In genomic region chr4:145836863-145837440, GRCm38 (mm10) we compare ENCODE assay signal across 7 mouse cellular contexts. TPM values are rescaled to one million over a fixed set of nuclear protein-coding genes. Genes with fewer than 3 reads are reported as not detected.
DNase-seq lines count a peak whose midpoint lies in the region; ATAC-seq lines count a peak whose summit lies in the region.
"Not testable (repeated sequence)": the region's sequence is repeated elsewhere in the genome, so short reads cannot be mapped to it uniquely, and the experiment has no call there.

No protein-coding gene starts in this region.

- not testable (repeated sequence) for H3K4me2 ChIP-seq in heart, embryonic 12.5 days; intestine, embryonic 16.5 days (ENCODE audit: low read depth, low read length); midbrain, embryonic 13.5 days (replicated peaks); stomach, embryonic 14.5 days (replicated peaks; ENCODE audit: low read depth, low read length)

- not testable (repeated sequence) for H3K4me3 ChIP-seq in forebrain, embryonic 10.5 days; heart, embryonic 12.5 days; intestine, embryonic 16.5 days (ENCODE audit: low read length); midbrain, embryonic 13.5 days (replicated peaks); stomach, embryonic 14.5 days (ENCODE audit: low read depth, low read length)

- H3K27me3 ChIP-seq in forebrain, embryonic 10.5 days (ENCODE audit: poor library complexity, severe bottlenecking); heart, embryonic 12.5 days (replicated peaks); intestine, embryonic 16.5 days (replicated peaks; ENCODE audit: control insufficient read depth, insufficient read depth, low read length); midbrain, embryonic 13.5 days; stomach, embryonic 14.5 days (ENCODE audit: control insufficient read depth, insufficient read depth, low read length): not testable (repeated sequence)

- not testable (repeated sequence) for H3K27ac ChIP-seq in forebrain, embryonic 10.5 days; heart, embryonic 12.5 days (ENCODE audit: poor library complexity, severe bottlenecking); intestine, embryonic 16.5 days (ENCODE audit: low read length); midbrain, embryonic 13.5 days; stomach, embryonic 14.5 days (ENCODE audit: low read length)

- H3K9ac ChIP-seq in heart, embryonic 12.5 days; intestine, embryonic 16.5 days (ENCODE audit: low read depth, low read length); midbrain, embryonic 13.5 days (replicated peaks); stomach, embryonic 14.5 days (replicated peaks; ENCODE audit: low read depth, low read length): not testable (repeated sequence)

- peaks cover 20% of the 10 kb centered on the region for H3K9me3 ChIP-seq in forebrain, embryonic 10.5 days
- H3K9me3 ChIP-seq in heart, embryonic 12.5 days (replicated peaks) = peaks cover 11% of the 10 kb centered on the region
- not testable (repeated sequence) for H3K9me3 ChIP-seq in intestine, embryonic 16.5 days (ENCODE audit: control insufficient read depth, low read length); stomach, embryonic 14.5 days (ENCODE audit: control insufficient read depth, low read depth, low read length)
- H3K9me3 ChIP-seq in midbrain, embryonic 13.5 days = peaks cover 12% of the 10 kb centered on the region

- WGBS in forebrain, embryonic 10.5 days = 67% methylated on average over 57 of the region's 75 CpGs
- 46% methylated on average over 57 of the region's 75 CpGs for WGBS in heart, embryonic 12.5 days
- 57% methylated on average over 46 of the region's 75 CpGs for WGBS in intestine, embryonic 16.5 days
- 70% methylated on average over 53 of the region's 75 CpGs for WGBS in midbrain, embryonic 13.5 days
- WGBS in stomach, embryonic 14.5 days = 60% methylated on average over 50 of the region's 75 CpGs

- ATAC-seq in heart, embryonic 12.5 days (ENCODE audit: insufficient number of reproducible peaks, low FRiP score) = peak; percentile 78
- peak; percentile 74 for ATAC-seq in intestine, embryonic 16.5 days
- peak; percentile 90 for ATAC-seq in midbrain, embryonic 13.5 days
- ATAC-seq in stomach, embryonic 14.5 days (ENCODE audit: insufficient number of reproducible peaks, insufficient read depth, low FRiP score, low read depth) = peak; percentile 74

- not testable (repeated sequence) for H3K36me3 ChIP-seq in forebrain, embryonic 10.5 days (replicated peaks); heart, embryonic 12.5 days; intestine, embryonic 16.5 days (ENCODE audit: control insufficient read depth, insufficient read depth, low read length); midbrain, embryonic 13.5 days; stomach, embryonic 14.5 days (ENCODE audit: control insufficient read depth, insufficient read depth, low read length)

- DNase-seq in adrenal gland, postnatal 10 days = peak; percentile 3
- DNase-seq in forebrain, embryonic 10.5 days (ENCODE audit: extremely low spot score, low spot score) = peak; percentile 9
- peak; percentile 2 for DNase-seq in liver

- H3K4me1 ChIP-seq in forebrain, embryonic 10.5 days; heart, embryonic 12.5 days (replicated peaks); intestine, embryonic 16.5 days (ENCODE audit: control insufficient read depth, insufficient read depth, low read length); midbrain, embryonic 13.5 days (replicated peaks); stomach, embryonic 14.5 days (ENCODE audit: control insufficient read depth, insufficient read depth, low read length): not testable (repeated sequence)

RNA-seq across cellular contexts. Expression of gene Zfp986, which starts 31.6 kb away (rescaled TPM):
- total RNA-seq in adrenal gland, postnatal 10 days (2021) = not detected
- not detected in 2 replicates for polyA plus RNA-seq in forebrain, embryonic 10.5 days (2016; fragmentation: Nextera tagmentation; extraction: Ambion mirVana)
- not detected in 2 replicates for polyA plus RNA-seq in heart, embryonic 12.5 days (2016; fragmentation: Nextera tagmentation; extraction: Ambion mirVana)
- polyA plus RNA-seq in intestine, embryonic 16.5 days (2015; fragmentation: Nextera tagmentation; extraction: Ambion mirVana) = not detected in 2 replicates
- polyA plus RNA-seq in midbrain, embryonic 13.5 days (2015; fragmentation: Nextera tagmentation; extraction: Ambion mirVana) = not detected in 2 replicates
- polyA plus RNA-seq in stomach, embryonic 14.5 days (2014; fragmentation: Nextera tagmentation; extraction: Ambion mirVana) = not detected in 2 replicates
